Mouse (Mus musculus): Measurements from ENCODE around the gene Cdh6. TPM values are rescaled to one million over a fixed set of nuclear protein-coding genes. Genes with fewer than 3 reads are reported as not detected.

Cdh6 gene
- polyA plus RNA-seq, 2 experiments = 0.01 to 0.04 TPM

GRCm38 (mm10) chr15:13174618-13174980, 1.1 kb upstream of the Cdh6 start:
- H3K4me3 ChIP-seq (ENCODE audit: insufficient read depth in 1 of 2, low read depth in 2 of 2, low read length in 2 of 2) = no peak overlapping the region
- DNase-seq (ENCODE audit: low read depth in 3 of 3, low spot score in 3 of 3) = no peak
- no peak overlapping the region for H3K27ac ChIP-seq
- WGBS (ENCODE audit: insufficient replicate concordance) = 23% methylated on average over 6 of the region's 6 CpGs
- no peak for ATAC-seq (ENCODE audit: insufficient read depth)
- H3K36me3 ChIP-seq (replicated peaks; ENCODE audit: control insufficient read depth, insufficient read depth, low read depth) = no peaks in the 10 kb centered on the region
- no peaks in the 10 kb centered on the region for H3K9me3 ChIP-seq (ENCODE audit: control insufficient read depth, low read length)
- no peak overlapping the region for H3K9ac ChIP-seq (replicated peaks)
- H3K27me3 ChIP-seq (ENCODE audit: control insufficient read depth, insufficient read depth, low read length) = peaks cover 35% of the 10 kb centered on the region
- TF ChIP-seq EP300 (IDR thresholded peaks at IDR 0.05; ENCODE audit: low read depth) = no peak
- TF ChIP-seq CTCF (IDR thresholded peaks at IDR 0.05; ENCODE audit: low read depth) = no peak
- no peak overlapping the region for H3K4me2 ChIP-seq (ENCODE audit: low read depth)
- H3K4me1 ChIP-seq (replicated peaks; ENCODE audit: control insufficient read depth in 2 of 2, insufficient read depth in 2 of 2, low read length in 1 of 2) = no peaks in the 10 kb centered on the region

GRCm38 (mm10) chr15:13173840-13174617, 554 bp upstream of the Cdh6 start:
- Histone ChIP-seq H3K9me3 (ENCODE audit: control insufficient read depth, low read length) (no peaks in the 10 kb centered on the region), H3K4me1 (replicated peaks; ENCODE audit: control insufficient read depth in 2 of 2, insufficient read depth in 2 of 2, low read length in 1 of 2) (no peaks in the 10 kb centered on the region), H3K27ac (no peak overlapping the region), H3K9ac (replicated peaks) (no peak overlapping the region), H3K4me3 (ENCODE audit: insufficient read depth in 1 of 2, low read depth in 2 of 2, low read length in 2 of 2) (no peak overlapping the region), H3K36me3 (replicated peaks; ENCODE audit: control insufficient read depth, insufficient read depth, low read depth) (no peaks in the 10 kb centered on the region), H3K27me3 (ENCODE audit: control insufficient read depth, insufficient read depth, low read length) (peaks cover 35% of the 10 kb centered on the region), H3K4me2 (ENCODE audit: low read depth) (peak overlapping the region; percentile 43)
- DNase-seq (ENCODE audit: low read depth in 3 of 3, low spot score in 3 of 3) (no peak), ATAC-seq (ENCODE audit: insufficient read depth) (no peak)
- WGBS (ENCODE audit: insufficient replicate concordance) = 1% methylated on average over 27 of the region's 27 CpGs
- no peak for TF ChIP-seq EP300 (IDR thresholded peaks at IDR 0.05; ENCODE audit: low read depth)
- no peak for TF ChIP-seq CTCF (IDR thresholded peaks at IDR 0.05; ENCODE audit: low read depth)

DNA sequence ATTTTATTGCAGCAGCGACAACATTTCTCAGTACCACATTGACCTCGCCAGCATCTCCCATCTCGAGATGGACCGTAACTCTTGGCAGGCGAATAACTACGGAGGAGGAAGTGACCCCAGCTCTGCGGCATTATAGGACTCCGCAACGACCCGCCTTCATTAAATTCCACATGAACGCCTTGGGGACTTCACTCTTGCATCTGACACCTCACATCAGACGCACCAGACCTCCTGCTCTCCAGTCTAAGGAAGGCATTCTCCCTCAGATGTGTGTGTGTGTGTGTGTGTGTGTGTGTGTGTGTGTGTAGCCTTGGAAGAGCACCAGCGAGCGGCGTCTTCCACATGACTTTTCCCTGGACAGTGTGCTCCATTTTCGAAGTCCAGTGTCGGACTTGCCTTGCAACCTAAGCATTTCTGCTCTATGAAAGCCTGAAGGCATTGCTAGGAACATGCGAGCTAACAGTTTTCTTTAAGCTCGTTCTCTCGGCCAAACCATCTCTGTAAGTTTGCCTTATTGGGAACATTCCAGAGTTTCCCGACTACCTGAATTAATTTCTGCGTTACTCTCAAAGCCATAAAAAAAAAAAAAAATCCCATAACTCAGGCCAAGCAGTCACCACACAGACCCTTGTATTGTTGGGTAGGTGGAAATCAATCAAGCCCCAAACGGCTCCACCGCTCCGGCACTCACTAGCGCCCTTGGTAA, 957 bp downstream of the Cdh6 start:
- Histone ChIP-seq H3K27me3 (ENCODE audit: control insufficient read depth, insufficient read depth, low read length) (peaks cover 35% of the 10 kb centered on the region), H3K9ac (replicated peaks) (no peak overlapping the region), H3K36me3 (replicated peaks; ENCODE audit: control insufficient read depth, insufficient read depth, low read depth) (no peaks in the 10 kb centered on the region), H3K4me2 (ENCODE audit: low read depth) (peak overlapping the region; percentile 43), H3K9me3 (ENCODE audit: control insufficient read depth, low read length) (no peaks in the 10 kb centered on the region), H3K4me1 (replicated peaks; ENCODE audit: control insufficient read depth in 2 of 2, insufficient read depth in 2 of 2, low read length in 1 of 2) (no peaks in the 10 kb centered on the region), H3K27ac (no peak overlapping the region), H3K4me3 (ENCODE audit: insufficient read depth in 1 of 2, low read depth in 2 of 2, low read length in 2 of 2) (peak overlapping the region in 1 of 2 experiments; percentile 27; a peak in 2 of 4 replicates)
- 3% methylated on average over 26 of the region's 26 CpGs for WGBS (ENCODE audit: insufficient replicate concordance)
- no peak for ATAC-seq (ENCODE audit: insufficient read depth)
- TF ChIP-seq CTCF (IDR thresholded peaks at IDR 0.05; ENCODE audit: low read depth) = no peak
- TF ChIP-seq EP300 (IDR thresholded peaks at IDR 0.05; ENCODE audit: low read depth) = no peak
- DNase-seq (ENCODE audit: low read depth in 3 of 3, low spot score in 3 of 3) = no peak

DNA sequence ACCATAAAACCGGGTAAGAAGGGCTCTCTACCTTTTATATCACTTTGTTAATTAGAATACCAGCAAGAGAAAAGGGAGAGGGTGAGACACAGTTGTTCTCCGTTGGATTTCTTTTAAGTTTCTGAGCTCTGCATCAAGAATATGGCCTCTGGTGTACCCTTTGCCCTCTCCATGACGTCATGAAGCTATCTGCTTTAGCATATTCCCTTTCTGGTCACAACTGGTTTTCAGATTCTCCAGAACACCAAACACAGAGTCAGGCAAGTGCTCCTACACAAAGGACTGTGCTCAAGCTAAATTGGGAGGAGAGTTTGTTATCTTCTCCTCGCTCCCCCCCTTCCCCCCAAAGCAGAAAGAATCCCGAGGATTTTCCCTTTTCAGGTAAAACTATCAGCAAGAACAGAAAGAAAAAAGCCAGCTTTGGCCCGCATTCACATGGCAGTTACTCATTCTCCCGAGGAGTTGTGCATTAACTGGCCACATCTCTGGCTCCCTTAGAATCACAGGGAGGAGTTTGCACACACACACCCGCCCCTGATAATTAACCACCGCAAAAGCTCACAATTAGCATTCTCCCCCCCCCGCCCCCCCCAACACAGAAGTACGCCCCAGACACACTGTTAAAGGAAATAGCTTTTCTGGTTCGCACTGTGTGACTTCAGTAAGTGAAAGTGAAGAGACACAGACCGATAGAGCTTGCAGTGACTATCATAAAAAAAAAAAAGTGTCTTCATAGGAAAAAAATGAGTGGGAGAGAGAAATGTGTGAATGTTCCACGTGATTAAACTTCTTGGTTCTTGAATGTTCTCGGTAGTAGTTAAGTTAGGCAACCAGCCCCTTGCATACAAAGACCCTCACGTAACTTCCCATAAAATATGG, 1.8 kb downstream of the Cdh6 start:
- Histone ChIP-seq H3K36me3 (replicated peaks; ENCODE audit: control insufficient read depth, insufficient read depth, low read depth) (no peaks in the 10 kb centered on the region), H3K4me1 (replicated peaks; ENCODE audit: control insufficient read depth in 2 of 2, insufficient read depth in 2 of 2, low read length in 1 of 2) (no peaks in the 10 kb centered on the region), H3K27me3 (ENCODE audit: control insufficient read depth, insufficient read depth, low read length) (peaks cover 35% of the 10 kb centered on the region), H3K4me3 (ENCODE audit: insufficient read depth in 1 of 2, low read depth in 2 of 2, low read length in 2 of 2) (peak overlapping the region in 1 of 2 experiments; percentile 27; a peak in 1 of 4 replicates), H3K9me3 (ENCODE audit: control insufficient read depth, low read length) (no peaks in the 10 kb centered on the region), H3K4me2 (ENCODE audit: low read depth) (peak overlapping the region; percentile 43), H3K9ac (replicated peaks) (no peak overlapping the region), H3K27ac (no peak overlapping the region)
- 5% methylated on average over 16 of the region's 16 CpGs for WGBS (ENCODE audit: insufficient replicate concordance)
- no peak for TF ChIP-seq CTCF (IDR thresholded peaks at IDR 0.05; ENCODE audit: low read depth)
- TF ChIP-seq EP300 (IDR thresholded peaks at IDR 0.05; ENCODE audit: low read depth) = no peak
- DNase-seq (ENCODE audit: low read depth in 3 of 3, low spot score in 3 of 3) (no peak), ATAC-seq (ENCODE audit: insufficient read depth) (no peak)
